Mouse (Mus musculus): ENCODE data around the gene Fam49a. TPM values are rescaled to one million over a fixed set of nuclear protein-coding genes. Genes with fewer than 3 reads are reported as not detected.
"Not testable (repeated sequence)": the region's sequence is repeated elsewhere in the genome, so short reads cannot be mapped to it uniquely, and the experiment has no call there.

Gene Fam49a
- total RNA-seq (2015), result 10.7 and 11.8 TPM in 2 replicates
- total RNA-seq (2017), result 7.2 and 7.5 TPM in 2 replicates

- peak; percentile 81 for ATAC-seq (replicated peaks; ENCODE audit: poor library complexity)
Observed at GRCm38 (mm10) chr12:12261987-12262971, at the start of gene Fam49a. Fam49a (plus strand) TSS chr12:12262139.

GRCm38 (mm10) chr12:12213536-12213935 lies 48.4 kb upstream of the Fam49a start:
- no peak for ATAC-seq (replicated peaks; ENCODE audit: poor library complexity)

- no peak for ATAC-seq (replicated peaks; ENCODE audit: poor library complexity)
Observed at GRCm38 (mm10) chr12:12218947-12219346, 43.0 kb upstream of the Fam49a start.

- no peak for ATAC-seq (replicated peaks; ENCODE audit: poor library complexity)
Observed at GRCm38 (mm10) chr12:12220755-12221496, 41.0 kb upstream of the Fam49a start.

GRCm38 (mm10) chr12:12222585-12223290 lies 39.2 kb upstream of the Fam49a start:
- ATAC-seq (replicated peaks; ENCODE audit: poor library complexity), result peak; percentile 27

GRCm38 (mm10) chr12:12223336-12223735 lies 38.6 kb upstream of the Fam49a start:
- peak; percentile 80 for ATAC-seq (replicated peaks; ENCODE audit: poor library complexity)

GRCm38 (mm10) chr12:12225706-12226105 lies 36.2 kb upstream of the Fam49a start:
- ATAC-seq (replicated peaks; ENCODE audit: poor library complexity), result no peak

- no peak for ATAC-seq (replicated peaks; ENCODE audit: poor library complexity)
Observed at GRCm38 (mm10) chr12:12227594-12227993, 34.3 kb upstream of the Fam49a start.

- peak; percentile 88 for ATAC-seq (replicated peaks; ENCODE audit: poor library complexity)
Observed at GRCm38 (mm10) chr12:12230031-12230557, 31.8 kb upstream of the Fam49a start.

GRCm38 (mm10) chr12:12232097-12232496 lies 29.8 kb upstream of the Fam49a start:
- ATAC-seq (replicated peaks; ENCODE audit: poor library complexity), result no peak

- ATAC-seq (replicated peaks; ENCODE audit: poor library complexity), result no peak
Observed at GRCm38 (mm10) chr12:12236978-12237377, 25.0 kb upstream of the Fam49a start.

GRCm38 (mm10) chr12:12239502-12239901 lies 22.4 kb upstream of the Fam49a start:
- ATAC-seq (replicated peaks; ENCODE audit: poor library complexity), result no peak

GRCm38 (mm10) chr12:12243148-12243547 lies 18.8 kb upstream of the Fam49a start:
- no peak for ATAC-seq (replicated peaks; ENCODE audit: poor library complexity)

GRCm38 (mm10) chr12:12247023-12247422 lies 14.9 kb upstream of the Fam49a start:
- ATAC-seq (replicated peaks; ENCODE audit: poor library complexity), result not testable (repeated sequence)

- ATAC-seq (replicated peaks; ENCODE audit: poor library complexity), result peak; percentile 93
Observed at GRCm38 (mm10) chr12:12249521-12249920, 12.4 kb upstream of the Fam49a start.

- ATAC-seq (replicated peaks; ENCODE audit: poor library complexity), result no peak
Observed at GRCm38 (mm10) chr12:12253526-12253925, 8.4 kb upstream of the Fam49a start.

GRCm38 (mm10) chr12:12254139-12254538 lies 7.8 kb upstream of the Fam49a start:
- ATAC-seq (replicated peaks; ENCODE audit: poor library complexity), result no peak

- peak; percentile 3; the same call in 1 of the 2 replicates for ATAC-seq (replicated peaks; ENCODE audit: poor library complexity)
Observed at GRCm38 (mm10) chr12:12260979-12261960, 669 bp upstream of the Fam49a start.

- ATAC-seq (replicated peaks; ENCODE audit: poor library complexity), result no peak
Observed at GRCm38 (mm10) chr12:12263371-12263791, 1.4 kb downstream of the Fam49a start.

All from megakaryocyte progenitor cell, adult 5-6 weeks (primary cell).